Mouse (Mus musculus): ENCODE measurements at regions not wholly inside any gene's neighbourhood (a gene's known extent, or its start where the extent isn't known, plus 50 kb on each side); places are given as distances from the start of the nearest gene placed in this dataset.

DNA sequence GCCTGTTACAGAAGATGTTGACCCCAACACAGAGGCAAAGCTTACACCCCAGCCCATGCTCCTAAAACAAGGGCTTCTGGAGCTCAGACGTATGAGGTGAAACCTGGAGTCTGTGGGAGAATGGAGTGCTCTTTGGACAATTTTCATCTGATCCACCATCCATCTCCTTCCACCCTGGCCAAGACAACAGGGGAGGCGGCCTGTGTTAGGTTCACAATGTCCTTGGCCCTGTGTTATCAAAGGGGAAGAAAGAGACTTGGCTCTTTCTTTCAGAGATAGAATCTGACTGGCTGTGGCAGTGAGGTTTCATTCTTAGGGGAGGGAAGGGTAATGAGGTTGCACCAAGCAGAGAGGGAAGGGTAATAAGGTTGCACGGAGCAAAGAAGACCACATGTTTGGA is 88.4 kb upstream of the Hes1 start:
- H3K4me1 ChIP-seq (ENCODE audit: control insufficient read depth, insufficient read depth, low read length), result peaks cover 1% of the 10 kb centered on the region; the same call in 1 of the 2 replicates
- no peak overlapping the region for H3K27ac ChIP-seq (ENCODE audit: control insufficient read depth, insufficient read depth, low read depth, low read length, poor library complexity)
- 77% methylated on average over 3 of the region's 3 CpGs for WGBS
- no peak overlapping the region for H3K4me3 ChIP-seq (replicated peaks; ENCODE audit: control insufficient read depth, low read depth, low read length)
- no peak for TF ChIP-seq CTCF (IDR thresholded peaks at IDR 0.05; ENCODE audit: control insufficient read depth, insufficient read depth, low read length)
- TF ChIP-seq POLR2A (IDR thresholded peaks at IDR 0.05; ENCODE audit: borderline replicate concordance, control insufficient read depth, low read depth, low read length), result no peak

DNA sequence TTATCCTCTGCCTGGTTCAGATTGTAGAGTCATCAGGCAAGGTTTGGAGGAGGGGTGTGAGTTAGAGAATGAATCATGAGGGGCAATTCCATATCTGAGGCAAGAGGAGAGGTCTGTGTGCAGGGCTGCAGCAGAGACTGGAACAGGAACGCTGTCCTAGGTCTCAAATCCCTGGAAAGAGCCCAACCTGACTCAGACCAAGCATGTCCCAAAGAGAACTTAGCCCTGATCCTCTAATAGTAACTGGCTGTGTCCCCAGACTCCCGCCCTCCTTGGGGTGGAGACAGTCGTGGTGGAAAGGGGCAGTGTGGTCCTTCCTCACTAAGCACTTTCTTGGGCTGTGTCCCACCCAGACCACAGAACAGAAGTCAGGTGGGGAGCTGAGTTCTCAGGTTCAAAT is 87.2 kb upstream of the Hes1 start:
- Histone ChIP-seq H3K4me1 (ENCODE audit: control insufficient read depth, insufficient read depth, low read length) (peaks cover 1% of the 10 kb centered on the region; the same call in 1 of the 2 replicates), H3K27ac (ENCODE audit: control insufficient read depth, insufficient read depth, low read depth, low read length, poor library complexity) (no peak overlapping the region), H3K4me3 (replicated peaks; ENCODE audit: control insufficient read depth, low read depth, low read length) (no peak overlapping the region)
- TF ChIP-seq POLR2A (IDR thresholded peaks at IDR 0.05; ENCODE audit: borderline replicate concordance, control insufficient read depth, low read depth, low read length) (no peak), CTCF (IDR thresholded peaks at IDR 0.05; ENCODE audit: control insufficient read depth, insufficient read depth, low read length) (no peak)
- WGBS, result 56% methylated on average over 3 of the region's 3 CpGs

DNA sequence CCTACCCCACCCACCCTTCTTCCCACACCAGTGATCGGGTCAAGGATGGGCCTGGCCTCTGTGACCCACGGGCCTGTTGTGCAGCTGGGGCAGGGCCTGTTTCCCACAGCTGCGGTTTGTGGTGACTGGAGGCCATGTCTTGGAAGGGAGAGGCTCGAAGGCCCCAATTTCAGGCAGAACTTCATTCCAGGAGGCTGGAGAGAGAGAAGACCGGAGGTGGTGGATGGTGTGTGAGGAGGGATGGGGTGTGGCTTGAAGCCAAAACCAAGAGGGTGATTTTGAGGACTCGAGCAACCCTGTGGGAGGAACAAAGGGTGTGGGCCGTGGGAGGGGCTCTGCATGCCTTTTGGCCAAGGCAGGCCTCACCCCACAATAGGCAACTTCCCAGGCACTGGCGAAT is 86.5 kb upstream of the Hes1 start:
- peaks cover 1% of the 10 kb centered on the region; the same call in 1 of the 2 replicates for H3K4me1 ChIP-seq (ENCODE audit: control insufficient read depth, insufficient read depth, low read length)
- H3K27ac ChIP-seq (ENCODE audit: control insufficient read depth, insufficient read depth, low read depth, low read length, poor library complexity), result no peak overlapping the region; the same call in 1 of the 2 replicates
- H3K4me3 ChIP-seq (replicated peaks; ENCODE audit: control insufficient read depth, low read depth, low read length), result no peak overlapping the region
- TF ChIP-seq CTCF (IDR thresholded peaks at IDR 0.05; ENCODE audit: control insufficient read depth, insufficient read depth, low read length), result no peak
- no peak for TF ChIP-seq POLR2A (IDR thresholded peaks at IDR 0.05; ENCODE audit: borderline replicate concordance, control insufficient read depth, low read depth, low read length)
- 37% methylated on average over 8 of the region's 8 CpGs for WGBS

DNA sequence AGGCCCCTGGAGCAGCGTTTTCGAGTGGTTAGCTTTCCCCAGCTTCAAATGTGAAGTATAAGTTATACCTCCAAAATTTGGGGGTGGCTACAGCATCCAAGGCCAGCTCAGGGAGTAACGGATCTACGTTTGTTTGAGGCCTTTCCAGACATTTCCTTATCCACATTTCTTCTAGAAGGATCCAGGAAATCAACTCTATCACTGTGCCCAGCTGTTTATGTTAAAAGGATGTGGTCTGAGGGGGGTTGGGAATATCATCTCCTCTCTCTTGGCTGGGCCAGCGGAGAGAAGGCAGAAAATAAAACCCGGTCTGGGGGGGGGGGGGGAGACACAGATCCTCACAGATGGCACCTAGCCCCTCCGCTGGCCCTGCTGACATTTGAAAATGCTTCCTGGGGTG is 85.1 kb upstream of the Hes1 start:
- peaks cover 3% of the 10 kb centered on the region; the same call in 1 of the 2 replicates for H3K4me1 ChIP-seq (ENCODE audit: control insufficient read depth, insufficient read depth, low read length)
- no peak overlapping the region for H3K27ac ChIP-seq (ENCODE audit: control insufficient read depth, insufficient read depth, low read depth, low read length, poor library complexity)
- 49% methylated on average over 7 of the region's 7 CpGs for WGBS
- TF ChIP-seq CTCF (IDR thresholded peaks at IDR 0.05; ENCODE audit: control insufficient read depth, insufficient read depth, low read length) (no peak), POLR2A (IDR thresholded peaks at IDR 0.05; ENCODE audit: borderline replicate concordance, control insufficient read depth, low read depth, low read length) (no peak)
- no peak overlapping the region for H3K4me3 ChIP-seq (replicated peaks; ENCODE audit: control insufficient read depth, low read depth, low read length)

DNA sequence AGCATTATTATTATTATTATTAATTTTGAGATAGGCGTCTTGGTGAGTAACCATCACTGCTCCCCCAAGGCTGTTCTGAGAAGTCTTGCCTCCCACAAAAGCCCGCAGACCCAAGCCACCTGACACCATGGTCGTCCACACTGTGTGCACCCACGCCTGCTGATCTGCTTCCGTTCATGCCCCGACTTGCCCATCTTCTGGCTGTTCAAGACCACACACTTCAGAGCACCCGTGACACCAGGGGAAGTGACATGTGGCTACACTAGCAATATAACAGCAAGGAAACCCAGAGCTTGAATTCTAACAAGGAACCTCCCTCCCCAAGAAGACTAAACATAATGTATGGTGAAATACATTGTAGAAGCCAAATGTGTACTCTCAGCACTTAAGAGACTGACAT is 82.6 kb upstream of the Hes1 start:
- no peak overlapping the region for H3K4me3 ChIP-seq (replicated peaks; ENCODE audit: control insufficient read depth, low read depth, low read length)
- H3K27ac ChIP-seq (ENCODE audit: control insufficient read depth, insufficient read depth, low read depth, low read length, poor library complexity), result no peak overlapping the region
- H3K4me1 ChIP-seq (ENCODE audit: control insufficient read depth, insufficient read depth, low read length), result peaks cover 3% of the 10 kb centered on the region; the same call in 1 of the 2 replicates
- WGBS, result 71% methylated on average over 7 of the region's 7 CpGs
- no peak for TF ChIP-seq POLR2A (IDR thresholded peaks at IDR 0.05; ENCODE audit: borderline replicate concordance, control insufficient read depth, low read depth, low read length)
- no peak for TF ChIP-seq CTCF (IDR thresholded peaks at IDR 0.05; ENCODE audit: control insufficient read depth, insufficient read depth, low read length)

DNA sequence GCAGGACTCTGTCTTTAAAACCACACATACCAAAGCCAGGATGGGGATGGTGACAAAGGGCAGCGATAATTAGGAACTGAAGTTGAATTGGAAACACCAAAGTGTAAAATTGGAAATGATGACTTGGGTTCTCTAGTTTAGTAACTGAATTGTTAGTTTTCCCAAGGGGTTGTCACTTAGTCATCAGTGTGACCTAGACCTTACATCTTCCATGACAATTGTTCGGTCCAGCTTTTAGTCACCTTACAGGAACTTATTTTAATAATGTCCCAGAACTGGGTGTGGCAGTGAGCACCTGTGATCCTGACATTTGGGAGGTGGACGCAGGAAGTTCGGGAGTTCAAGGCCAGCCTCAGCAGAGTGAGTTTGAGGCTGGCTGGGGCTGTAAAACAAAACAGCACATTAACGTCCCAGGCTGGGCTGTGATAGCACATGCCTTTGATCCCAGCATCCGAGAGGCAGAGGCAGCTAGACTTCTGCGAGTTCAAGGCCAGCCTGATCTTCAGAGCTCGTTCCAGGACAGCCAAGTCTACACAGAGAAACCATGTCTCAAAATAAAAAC is 81.9 kb upstream of the Hes1 start:
- Histone ChIP-seq H3K4me3 (replicated peaks; ENCODE audit: control insufficient read depth, low read depth, low read length) (no peak overlapping the region), H3K4me1 (ENCODE audit: control insufficient read depth, insufficient read depth, low read length) (peaks cover 3% of the 10 kb centered on the region; the same call in 1 of the 2 replicates), H3K27ac (ENCODE audit: control insufficient read depth, insufficient read depth, low read depth, low read length, poor library complexity) (no peak overlapping the region)
- 87% methylated on average over 8 of the region's 8 CpGs for WGBS
- TF ChIP-seq POLR2A (IDR thresholded peaks at IDR 0.05; ENCODE audit: borderline replicate concordance, control insufficient read depth, low read depth, low read length) (no peak), CTCF (IDR thresholded peaks at IDR 0.05; ENCODE audit: control insufficient read depth, insufficient read depth, low read length) (no peak)

DNA sequence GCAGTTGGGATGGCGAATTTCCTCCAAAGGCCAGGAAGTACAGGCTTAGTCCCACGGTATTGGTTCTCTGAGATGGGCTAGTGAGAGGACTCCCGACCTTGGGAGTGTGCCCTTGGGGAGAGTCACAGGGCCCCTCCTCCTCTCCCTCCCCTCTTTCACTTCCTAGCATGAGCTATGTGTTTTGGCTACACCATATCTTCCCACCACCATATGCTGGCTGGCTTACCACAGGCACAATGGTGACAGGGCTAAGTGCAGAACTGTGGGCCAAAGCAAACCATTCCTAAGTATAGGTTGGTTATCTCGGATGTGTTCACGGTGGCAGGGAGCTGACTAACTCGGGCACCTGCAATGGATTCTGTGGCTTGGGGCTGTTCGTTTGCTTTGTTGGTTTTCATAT is 81.0 kb upstream of the Hes1 start:
- H3K4me3 ChIP-seq (replicated peaks; ENCODE audit: control insufficient read depth, low read depth, low read length), result no peak overlapping the region
- H3K27ac ChIP-seq (ENCODE audit: control insufficient read depth, insufficient read depth, low read depth, low read length, poor library complexity), result no peak overlapping the region
- 52% methylated on average over 7 of the region's 7 CpGs for WGBS
- TF ChIP-seq POLR2A (IDR thresholded peaks at IDR 0.05; ENCODE audit: borderline replicate concordance, control insufficient read depth, low read depth, low read length) (no peak), CTCF (IDR thresholded peaks at IDR 0.05; ENCODE audit: control insufficient read depth, insufficient read depth, low read length) (no peak)
- peaks cover 3% of the 10 kb centered on the region; the same call in 1 of the 2 replicates for H3K4me1 ChIP-seq (ENCODE audit: control insufficient read depth, insufficient read depth, low read length)

DNA sequence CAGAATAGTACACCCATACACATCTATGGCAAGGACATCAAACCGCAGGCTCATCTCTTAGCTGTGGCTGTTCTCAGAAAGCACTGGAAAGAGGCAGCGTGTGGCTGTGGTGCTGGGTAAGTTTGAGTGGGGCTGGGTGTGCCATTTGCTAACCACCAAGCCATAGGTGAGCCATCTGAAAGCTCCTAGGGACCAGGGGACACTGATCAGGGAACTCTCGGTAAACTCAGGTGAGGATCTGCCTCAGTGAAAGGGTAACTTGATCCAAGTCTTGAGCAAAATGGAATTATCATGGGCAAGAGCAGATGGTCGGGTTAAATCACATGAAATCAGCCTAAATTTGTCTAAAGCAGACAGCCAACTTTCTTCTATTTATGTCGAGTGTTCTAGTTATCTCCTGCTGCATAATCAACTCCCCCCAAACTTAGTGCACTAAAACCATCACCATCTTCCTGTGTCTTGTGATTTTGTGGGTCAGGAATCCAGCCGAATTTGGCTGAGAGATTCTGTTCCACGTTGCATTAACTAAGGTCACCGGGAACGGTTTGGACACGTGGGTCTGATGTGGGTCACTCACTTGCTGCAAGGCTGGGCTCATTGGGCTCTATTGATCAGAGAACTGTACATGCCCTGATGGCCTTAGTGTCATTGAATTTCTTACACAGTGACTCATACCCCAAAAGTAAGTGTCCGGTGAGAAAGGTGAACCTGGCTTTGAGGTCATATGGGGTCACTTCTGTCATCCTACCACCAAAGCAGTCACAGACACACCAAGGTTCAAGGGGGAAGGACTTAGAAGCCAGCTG is 78.9 kb upstream of the Hes1 start:
- TF ChIP-seq POLR2A (IDR thresholded peaks at IDR 0.05; ENCODE audit: borderline replicate concordance, control insufficient read depth, low read depth, low read length) (no peak), CTCF (IDR thresholded peaks at IDR 0.05; ENCODE audit: control insufficient read depth, insufficient read depth, low read length) (no peak)
- WGBS, result 82% methylated on average over 11 of the region's 11 CpGs
- H3K4me3 ChIP-seq (replicated peaks; ENCODE audit: control insufficient read depth, low read depth, low read length), result no peak overlapping the region
- no peak overlapping the region for H3K27ac ChIP-seq (ENCODE audit: control insufficient read depth, insufficient read depth, low read depth, low read length, poor library complexity)
- H3K4me1 ChIP-seq (ENCODE audit: control insufficient read depth, insufficient read depth, low read length), result peaks cover 1% of the 10 kb centered on the region; the same call in 1 of the 2 replicates
